Mouse (Mus musculus): ENCODE measurements around the gene Ssu72.

Gene Ssu72

DNA sequence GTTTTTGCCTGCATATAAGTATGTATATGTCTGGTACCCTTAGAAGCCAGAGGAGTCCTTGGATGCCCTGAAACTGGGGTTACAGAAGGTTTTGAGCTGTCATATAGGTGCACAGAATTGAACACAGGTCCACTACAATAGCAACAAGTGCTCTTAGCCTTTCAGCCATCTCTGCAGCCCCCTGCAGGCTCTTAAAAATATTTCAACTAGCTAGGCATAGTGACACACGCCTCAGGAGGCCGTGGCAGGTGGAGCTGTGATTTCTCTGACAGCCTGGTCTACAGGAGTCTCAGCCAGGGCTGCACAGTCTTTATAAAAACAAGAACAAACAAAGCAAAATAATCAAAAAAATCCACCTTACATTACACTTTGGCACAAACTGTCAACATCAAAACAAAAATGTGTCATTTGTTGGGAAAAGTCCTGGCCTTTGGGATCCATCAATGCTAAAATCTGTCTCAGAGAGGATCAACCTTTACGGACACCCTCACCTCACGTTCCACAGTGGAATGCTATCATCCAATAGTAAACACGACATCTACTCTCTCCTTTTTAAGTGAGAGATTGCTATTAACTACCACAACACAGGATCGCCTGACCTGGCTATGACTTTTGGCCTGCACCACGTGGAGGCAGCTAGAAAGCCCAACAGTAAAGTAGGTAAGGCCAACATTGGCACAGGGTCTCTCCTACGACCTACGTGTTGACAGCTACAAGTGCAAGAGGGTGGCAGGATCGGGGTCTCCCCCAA, 55.4 kb downstream of the Ssu72 start:
- no peak for DNase-seq

DNA sequence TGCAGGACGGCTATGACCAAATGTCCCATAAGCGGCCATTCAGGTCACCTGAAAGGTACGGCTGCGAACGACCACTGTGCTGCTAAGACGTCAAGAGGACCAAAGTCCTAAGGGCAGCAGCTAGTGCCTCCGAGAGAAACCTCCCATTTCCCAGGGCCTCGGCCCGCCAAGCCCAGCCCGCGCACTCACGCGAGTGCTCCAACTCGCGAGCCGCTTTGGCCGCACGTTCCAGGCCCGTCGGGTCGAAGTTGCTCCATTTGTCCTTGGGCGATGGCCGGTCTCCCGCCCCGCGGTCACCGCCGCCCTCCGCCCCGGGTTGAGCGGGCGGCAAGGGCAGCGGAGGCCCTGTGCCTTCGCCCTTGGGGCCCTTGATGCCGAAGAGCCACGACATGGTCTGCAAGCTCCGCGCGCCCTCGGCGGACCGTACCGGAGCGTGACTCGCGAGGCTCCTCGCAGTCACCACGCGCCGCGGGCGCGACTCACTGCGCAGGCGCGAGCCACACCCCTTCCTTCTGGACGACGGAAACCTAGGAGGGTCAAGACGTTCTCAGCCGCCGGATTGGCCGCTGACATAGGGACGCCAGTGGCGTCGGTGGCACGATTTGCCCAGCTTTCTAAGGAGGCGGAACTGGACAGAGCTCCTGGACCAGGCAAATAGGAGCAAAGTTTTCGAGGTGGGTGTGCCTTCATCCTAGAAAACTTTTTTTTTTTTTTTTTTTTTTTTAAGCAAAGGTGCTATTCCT, 56.2 kb downstream of the Ssu72 start, which contains the start of gene Atad3a:
Gene Atad3a, minus strand, starts transcription at position 481 of the 743 bp plus-strand sequence.
- peak; percentile 98 for DNase-seq

DNA sequence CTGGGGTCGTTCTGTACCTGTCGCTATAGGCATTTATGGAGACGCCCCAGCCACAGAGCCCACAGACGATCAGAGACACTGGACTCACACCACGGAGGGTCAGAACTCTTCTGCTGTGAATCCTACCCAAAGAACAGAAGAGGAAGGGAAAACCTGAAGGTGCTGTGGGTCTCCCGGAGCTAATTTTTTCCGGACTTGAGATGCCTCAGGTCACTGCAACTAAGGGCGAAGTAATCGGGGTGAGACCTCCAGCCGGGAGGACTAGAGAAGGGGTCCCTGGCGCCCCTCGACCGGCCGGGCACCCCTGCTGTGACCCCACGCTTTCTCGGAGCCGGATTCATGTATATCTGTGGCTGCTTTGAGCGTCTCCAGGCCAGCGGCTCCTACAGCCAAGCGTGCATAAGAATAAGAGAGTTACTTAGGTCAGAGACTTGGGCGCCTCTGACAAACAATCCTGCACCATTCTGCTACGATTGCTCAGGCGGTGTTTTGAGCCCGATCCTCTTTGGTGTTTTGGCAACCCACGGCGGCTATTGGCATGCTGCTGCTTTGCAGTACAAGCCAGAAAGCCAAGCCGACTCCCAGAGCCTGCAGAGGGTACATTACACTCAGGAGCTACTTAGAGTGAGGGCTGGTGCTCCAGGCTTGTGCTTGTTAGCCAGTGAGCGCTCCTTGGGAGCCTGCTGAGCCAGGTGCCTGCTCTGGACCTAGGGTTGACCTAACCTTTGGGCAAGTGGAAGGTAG, 56.9 kb downstream of the Ssu72 start:
- DNase-seq, result no peak

DNA sequence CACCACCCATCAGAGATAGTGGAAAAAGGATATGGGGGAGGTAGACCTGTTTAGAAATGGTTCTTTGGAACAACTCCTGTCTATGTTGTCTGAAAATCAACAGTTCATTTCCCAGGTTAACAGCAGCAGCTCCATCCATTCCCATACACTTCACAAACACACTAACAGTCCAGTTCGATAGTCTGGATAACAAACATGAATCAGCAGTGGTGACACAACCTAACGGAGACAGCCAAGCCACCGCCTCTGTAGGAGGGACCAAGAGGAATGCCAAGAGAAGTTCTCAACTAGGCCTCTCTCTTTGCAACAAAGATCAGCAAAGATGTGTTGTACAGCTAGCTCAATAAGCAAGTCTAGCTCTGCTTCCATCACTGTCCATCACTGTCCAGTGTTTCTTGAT, 57.8 kb downstream of the Ssu72 start:
- DNase-seq, result no peak

DNA sequence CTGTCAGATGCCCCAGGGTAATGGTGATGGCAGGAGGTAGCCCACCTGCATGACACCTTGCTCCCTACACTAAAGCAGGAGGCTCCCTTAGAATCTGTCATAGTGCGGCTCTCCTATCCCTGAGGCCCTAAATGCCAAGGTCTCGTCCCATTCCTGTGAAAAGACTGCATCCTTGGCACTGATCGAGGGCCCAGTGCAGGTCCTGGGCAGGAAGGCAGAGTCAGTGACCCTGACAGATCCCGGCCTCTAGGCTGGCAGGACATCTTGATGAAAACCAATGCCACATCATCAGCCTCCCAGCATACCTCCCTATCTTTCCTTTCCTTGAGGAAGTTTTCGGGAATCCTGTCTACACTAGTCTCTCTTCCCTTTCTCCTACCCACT, 64.9 kb downstream of the Ssu72 start:
- DNase-seq, result no peak

DNA sequence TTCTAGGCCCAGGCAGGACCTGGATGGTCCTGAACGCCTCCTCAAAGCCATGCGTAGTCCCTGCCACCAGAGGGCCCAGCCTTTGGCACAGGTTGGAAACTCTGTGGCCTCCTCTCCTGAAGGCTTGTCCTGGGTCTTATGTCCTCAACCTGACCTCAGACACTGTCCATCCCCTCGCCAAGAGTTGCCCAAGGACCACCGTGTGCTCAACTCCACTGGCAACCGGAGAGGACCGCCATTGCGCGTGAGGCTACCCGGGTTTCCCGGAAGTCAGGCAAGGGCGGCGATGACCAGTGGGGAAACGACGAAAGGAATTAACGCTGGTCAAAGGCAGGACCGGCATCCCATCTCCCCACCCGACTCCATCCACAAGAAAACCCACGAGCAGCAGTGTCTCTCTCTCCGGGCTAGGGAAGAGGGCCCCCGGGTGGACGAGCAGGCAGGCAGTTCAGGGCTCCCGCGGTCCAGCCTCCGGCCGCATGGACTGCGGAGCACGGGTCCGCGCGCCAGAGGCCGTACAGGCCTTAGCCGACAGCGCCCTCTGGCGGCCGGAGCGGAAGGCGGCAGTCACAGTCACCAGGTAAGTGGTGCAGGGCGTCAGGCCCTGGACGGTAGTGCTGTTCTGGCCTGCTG, 65.4 kb downstream of the Ssu72 start:
- DNase-seq, result peak; percentile 90

DNA sequence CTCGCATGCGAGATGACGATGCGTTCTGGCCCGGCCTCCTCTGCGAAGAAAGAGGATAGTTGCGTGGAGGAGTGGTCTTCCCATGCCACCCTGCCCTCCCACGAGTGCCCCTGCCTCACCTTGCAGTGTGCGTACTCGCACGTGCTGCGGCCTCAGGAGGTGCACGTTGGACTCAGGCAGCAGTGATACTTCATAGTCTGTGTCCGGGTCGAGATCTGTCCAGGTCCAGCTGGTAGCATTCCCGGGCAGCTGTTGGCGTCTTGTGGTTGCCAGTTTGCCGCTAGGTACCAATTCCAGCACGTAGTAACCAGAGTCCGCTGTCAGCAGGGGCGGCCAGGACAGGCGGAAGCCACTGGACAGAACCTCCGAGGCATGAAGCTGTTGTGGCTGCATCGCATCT, 66.0 kb downstream of the Ssu72 start:
- DNase-seq, result no peak

DNA sequence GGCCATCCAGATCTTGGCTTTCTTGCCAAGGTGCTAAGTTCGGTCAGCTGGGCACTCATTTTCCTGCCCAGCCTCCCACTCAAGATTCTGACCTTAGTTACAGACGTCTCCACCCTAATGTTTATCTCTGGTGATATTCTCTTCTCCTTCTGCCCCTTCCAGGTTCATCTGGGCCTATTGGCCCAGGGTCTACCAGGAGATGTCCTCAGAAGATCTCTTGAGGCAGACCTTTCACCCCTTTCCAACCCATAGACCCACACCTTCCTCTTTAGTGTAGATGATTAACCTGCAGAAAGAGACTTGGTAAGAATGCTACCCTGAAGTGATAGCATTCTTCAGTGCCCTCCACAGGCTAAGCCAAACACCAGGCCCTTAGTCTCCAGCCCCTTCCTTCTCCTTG, 67.1 kb downstream of the Ssu72 start:
- DNase-seq, result no peak

DNA sequence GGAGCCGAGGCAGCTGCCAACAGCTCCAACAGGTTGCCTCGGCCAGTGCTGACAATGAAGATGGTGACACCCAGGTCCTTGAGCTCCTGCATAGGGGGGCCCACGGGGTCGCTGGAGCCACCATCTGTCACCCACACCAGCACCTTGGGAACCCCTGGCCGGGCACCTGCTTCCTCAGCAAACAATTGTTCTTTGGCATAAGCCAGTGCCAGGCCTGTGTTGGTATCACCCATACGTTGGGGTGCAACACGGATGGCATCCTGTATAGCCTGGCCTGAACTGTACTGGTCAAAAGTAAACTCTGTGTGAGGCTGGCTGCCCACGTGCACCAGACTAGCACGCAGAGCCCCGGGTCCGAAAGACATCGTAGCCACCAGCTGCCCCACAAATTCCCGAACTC, 68.2 kb downstream of the Ssu72 start:
- DNase-seq, result no peak

DNA sequence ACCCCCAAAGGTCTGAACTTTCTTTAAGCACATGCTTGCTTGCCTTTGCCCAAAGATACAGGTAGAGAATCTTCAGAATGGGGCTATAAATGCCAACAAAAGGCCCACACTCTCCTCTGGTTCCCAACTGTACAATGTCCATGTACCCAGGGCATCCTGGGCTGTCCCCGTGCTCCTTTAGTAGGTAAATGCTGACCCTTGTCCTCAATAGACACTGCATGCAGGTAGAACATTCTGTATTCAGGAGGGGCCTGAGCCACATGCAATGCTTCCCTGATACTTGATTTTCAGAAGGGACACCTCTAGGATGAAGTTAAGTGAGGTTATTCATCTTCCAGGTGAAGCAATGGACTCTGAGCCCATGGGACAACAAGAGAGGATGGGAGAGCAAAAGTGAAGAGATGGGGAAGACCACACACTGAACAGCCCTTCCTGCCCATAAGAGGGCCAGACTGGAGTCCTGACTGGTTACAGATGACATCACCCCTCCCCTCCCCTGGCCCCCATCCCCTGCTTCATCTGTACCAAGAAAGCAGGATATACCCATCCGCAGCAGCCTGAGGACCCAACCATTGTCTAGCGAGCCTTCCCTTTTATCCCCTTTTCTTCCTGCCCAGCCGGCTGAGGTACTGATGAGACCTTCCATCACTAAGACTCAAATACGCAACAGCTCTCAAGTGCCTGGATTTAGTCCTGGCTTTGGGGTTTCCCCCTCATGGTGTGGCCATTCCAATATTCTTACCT, 68.9 kb downstream of the Ssu72 start:
- DNase-seq, result no peak

DNA sequence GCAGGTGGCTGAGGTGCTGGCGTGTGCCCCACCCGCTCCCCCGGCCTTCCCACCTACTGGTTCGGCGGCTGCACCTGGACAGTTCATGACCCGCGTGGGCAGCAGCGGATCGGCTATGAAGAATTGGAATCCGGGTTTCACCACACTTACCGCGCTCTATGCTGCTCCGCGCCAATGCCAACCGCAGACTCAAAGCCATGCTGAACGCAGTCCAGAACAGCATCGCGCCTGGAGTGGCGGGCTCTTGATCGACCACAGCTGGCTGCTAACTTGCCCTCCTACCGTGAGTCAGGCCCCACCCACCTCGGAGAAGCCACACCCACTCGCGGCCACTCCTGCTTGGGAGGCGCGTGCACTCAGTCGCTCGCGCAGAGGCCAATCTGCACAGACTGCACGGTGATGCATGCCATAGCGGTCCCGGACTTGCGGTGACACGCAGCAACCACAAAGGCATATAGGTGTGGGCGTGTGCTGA, 69.7 kb downstream of the Ssu72 start, which contains the start of gene Vwa1:
Gene Vwa1, minus strand, starts transcription at position 419 of the 475 bp plus-strand sequence.
- peak; percentile 79 for DNase-seq

DNA sequence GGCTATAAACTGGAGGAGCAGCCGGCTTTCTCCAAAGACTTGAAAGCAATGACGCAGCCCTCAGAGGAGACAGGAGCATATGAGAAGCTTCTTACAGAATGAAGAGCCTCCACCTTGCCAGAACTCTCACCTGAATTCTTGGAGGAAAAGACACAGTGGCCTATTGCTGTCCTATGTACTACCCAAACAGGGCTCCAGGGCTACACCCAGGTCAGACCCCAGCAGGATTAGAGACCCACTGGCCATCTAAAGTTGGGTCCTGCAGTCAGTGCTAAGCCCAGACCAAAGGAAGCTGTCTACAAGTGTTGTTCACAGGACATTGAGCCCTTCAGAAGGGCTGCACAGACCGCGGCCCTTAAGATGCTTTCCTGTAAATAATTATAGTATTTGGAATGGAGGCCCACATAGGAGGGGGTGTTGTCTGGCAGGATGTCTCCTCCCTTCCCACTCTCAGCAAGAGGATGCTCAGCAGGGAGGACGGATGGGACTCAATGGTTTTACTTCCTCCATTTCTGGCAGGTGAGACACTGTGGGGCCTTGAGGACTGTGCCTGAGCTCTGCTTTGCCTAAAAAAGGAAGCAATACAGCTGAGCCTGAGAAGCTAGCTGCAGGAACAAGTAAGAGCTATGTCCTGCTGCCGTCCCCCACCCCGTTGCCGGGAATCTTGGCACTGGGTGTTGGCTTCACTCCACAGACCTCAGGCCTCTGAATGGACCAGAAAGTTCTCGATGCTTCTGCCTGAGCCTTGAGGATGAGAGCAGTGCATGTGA, 70.6 kb downstream of the Ssu72 start:
- DNase-seq, result peak; percentile 51

DNA sequence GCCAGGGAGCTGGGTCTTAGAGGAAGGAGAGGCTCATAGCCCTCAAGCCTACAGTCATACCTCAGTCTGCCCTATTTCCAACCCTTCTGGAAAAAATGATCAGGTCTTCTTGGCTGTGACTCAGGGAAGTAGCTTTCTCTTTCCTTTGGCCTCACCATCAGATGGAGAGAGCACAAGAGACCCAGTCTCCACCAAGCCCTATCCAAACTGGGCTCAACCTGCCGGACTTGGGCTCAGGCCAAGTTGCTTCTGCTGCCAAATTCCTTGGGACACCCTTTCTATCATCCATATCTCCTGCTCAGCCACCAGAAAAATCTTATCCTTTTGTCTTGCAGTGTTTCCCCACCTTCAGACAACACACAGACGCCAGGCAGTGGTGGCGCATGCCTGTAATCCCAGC, 71.3 kb downstream of the Ssu72 start:
- peak; percentile 26 for DNase-seq

DNA sequence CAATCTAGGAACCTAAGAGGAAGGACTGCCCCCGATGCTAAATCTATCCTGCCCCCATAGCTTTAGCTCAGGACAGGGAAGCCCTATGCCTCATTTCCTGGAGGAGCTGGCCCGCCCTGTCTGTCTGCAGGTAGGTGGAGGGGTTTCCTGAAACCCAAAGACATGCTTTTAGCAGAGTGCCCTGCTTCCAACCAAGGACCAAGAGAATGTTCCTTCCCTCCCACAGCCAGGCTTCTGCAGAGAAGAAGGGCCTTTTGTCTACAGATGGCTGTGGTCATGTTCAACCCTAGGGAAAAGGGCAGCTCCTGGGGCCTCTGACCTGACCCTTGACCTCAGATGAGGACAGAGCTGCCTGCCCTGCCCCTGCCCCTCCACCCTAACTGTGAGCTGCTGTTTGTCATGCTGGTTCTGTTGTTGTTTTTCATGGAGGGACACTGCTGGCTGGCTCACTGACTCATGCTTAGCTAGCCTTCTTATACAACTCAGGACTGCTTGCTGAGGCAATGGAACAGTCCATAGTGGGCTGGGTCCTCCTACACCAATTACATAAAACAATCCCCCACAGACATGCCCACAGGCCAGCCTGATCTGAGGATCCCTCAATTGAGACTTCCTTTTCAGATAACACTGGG, 72.2 kb downstream of the Ssu72 start:
- no peak for DNase-seq

DNA sequence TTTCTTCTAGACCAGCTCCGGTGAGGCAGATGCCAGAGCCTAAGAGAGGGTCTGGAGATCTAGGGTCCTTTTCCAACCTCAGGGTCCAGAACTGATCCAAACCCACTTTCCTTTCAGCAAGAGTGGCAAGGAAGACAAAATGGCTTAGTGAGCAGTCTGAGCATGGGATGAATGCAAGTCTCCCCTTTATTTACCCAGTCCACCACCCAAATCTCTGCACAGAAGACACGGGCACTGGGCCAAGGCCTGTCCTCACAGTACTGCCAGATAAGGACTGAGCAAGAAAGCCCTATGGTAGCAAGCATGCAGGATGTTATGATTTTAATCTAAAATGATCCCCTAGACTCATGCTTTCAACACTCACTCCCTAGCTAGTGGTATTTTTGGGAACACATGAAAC, 73.2 kb downstream of the Ssu72 start:
- peak; percentile 27 for DNase-seq

DNA sequence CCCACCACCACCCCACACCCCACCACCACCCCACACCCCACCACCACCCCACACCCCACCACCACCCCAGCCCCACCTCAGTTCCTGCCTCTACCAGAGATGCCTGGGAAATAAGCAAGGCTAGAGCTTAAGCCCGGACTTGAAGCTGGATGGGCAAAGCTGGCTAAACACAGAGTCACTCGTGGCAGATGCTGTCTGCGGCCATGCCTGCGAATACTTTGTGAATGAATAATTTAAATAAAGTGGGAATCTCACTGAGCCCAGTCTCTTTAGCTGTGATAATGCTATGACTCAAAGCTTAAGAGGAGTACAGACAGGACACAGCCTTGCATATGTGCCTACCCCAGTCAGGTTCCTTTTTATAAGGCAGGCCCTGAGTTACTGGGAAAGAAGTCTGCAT, 74.9 kb downstream of the Ssu72 start:
- no peak for DNase-seq

DNA sequence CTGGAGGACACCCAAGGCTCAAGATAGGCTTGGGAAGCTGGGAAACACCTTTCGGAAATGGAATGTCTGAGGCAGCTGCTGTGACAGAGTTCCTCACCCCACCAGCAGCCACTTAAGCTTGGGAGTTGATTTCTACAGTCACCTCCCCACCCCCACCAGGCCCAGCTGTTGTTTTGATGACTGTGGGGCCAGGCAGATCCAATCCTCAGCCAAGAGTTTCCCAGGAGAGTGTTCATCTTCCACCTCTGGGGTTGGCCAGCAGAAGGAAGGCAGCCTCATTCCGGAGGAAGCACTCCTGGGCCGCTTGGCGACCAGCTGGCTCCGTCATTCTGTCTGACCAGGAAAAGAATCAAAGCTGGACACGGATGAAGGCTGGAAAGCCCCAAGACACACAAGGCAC, 76.3 kb downstream of the Ssu72 start:
- no peak for DNase-seq
